Mouse (Mus musculus): ENCODE measurements around the gene Pagr1b.

The Pagr1b gene

GRCm38 (mm10) chr7:127016481-127016485 is at the start of gene Pagr1b:
Pagr1b (minus strand) TSS chr7:127016484.
- no peak for DNase-seq

GRCm38 (mm10) chr7:127065538-127065937 is 49.3 kb upstream of the Pagr1b start:
- no peak for DNase-seq

GRCm38 (mm10) chr7:127055026-127055585 is 38.8 kb upstream of the Pagr1b start:
- DNase-seq = no peak

- DNase-seq = peak; percentile 86 to 94
Measured at GRCm38 (mm10) chr7:127041851-127042672, 25.8 kb upstream of the Pagr1b start, which contains the start of gene Kif22. Kif22 (minus strand) TSS chr7:127042471.

- no peak for DNase-seq
Measured at GRCm38 (mm10) chr7:127031244-127031643, 15.0 kb upstream of the Pagr1b start.

GRCm38 (mm10) chr7:127030172-127030571 is 13.9 kb upstream of the Pagr1b start:
- no peak for DNase-seq

- DNase-seq = no peak
Measured at GRCm38 (mm10) chr7:127027885-127028284, 11.6 kb upstream of the Pagr1b start.

- peak; percentile 99 to 100 for DNase-seq
Measured at GRCm38 (mm10) chr7:127026984-127027726, 10.9 kb upstream of the Pagr1b start, which contains the start of gene Maz. Maz (minus strand) TSS chr7:127027037.

- DNase-seq = no peak
Measured at GRCm38 (mm10) chr7:127026616-127026983, 10.3 kb upstream of the Pagr1b start.

- peak; percentile 74 to 78 for DNase-seq
Measured at GRCm38 (mm10) chr7:127026161-127026600, 9.9 kb upstream of the Pagr1b start.

- no peak for DNase-seq
Measured at GRCm38 (mm10) chr7:127025556-127026160, 9.4 kb upstream of the Pagr1b start.

- peak; percentile 85 to 87 for DNase-seq
Measured at GRCm38 (mm10) chr7:127024755-127025555, 8.7 kb upstream of the Pagr1b start.

GRCm38 (mm10) chr7:127023896-127024690 is 7.8 kb upstream of the Pagr1b start:
- no peak for DNase-seq

GRCm38 (mm10) chr7:127023272-127023691 is 7.0 kb upstream of the Pagr1b start:
- no peak for DNase-seq

- DNase-seq = no peak
Measured at GRCm38 (mm10) chr7:127022528-127023271, 6.4 kb upstream of the Pagr1b start.

GRCm38 (mm10) chr7:127021563-127022527 is 5.6 kb upstream of the Pagr1b start:
- DNase-seq = no peak

- DNase-seq = no peak
Measured at GRCm38 (mm10) chr7:127020901-127021562, 4.7 kb upstream of the Pagr1b start, which contains the start of the genes Gm42742 and Prrt2. Gm42742 (minus strand) TSS chr7:127021097. Prrt2 (minus strand) TSS chr7:127021211.

GRCm38 (mm10) chr7:127020491-127020890 is 4.2 kb upstream of the Pagr1b start:
- no peak for DNase-seq

- no peak for DNase-seq
Measured at GRCm38 (mm10) chr7:127020031-127020430, 3.7 kb upstream of the Pagr1b start.
